Mouse (Mus musculus): ENCODE data around the gene Gps2. TPM values are rescaled to one million over a fixed set of nuclear protein-coding genes. Genes with fewer than 3 reads are reported as not detected.

Gene Gps2
- polyA plus RNA-seq, 1 experiment = 272 TPM

DNA sequence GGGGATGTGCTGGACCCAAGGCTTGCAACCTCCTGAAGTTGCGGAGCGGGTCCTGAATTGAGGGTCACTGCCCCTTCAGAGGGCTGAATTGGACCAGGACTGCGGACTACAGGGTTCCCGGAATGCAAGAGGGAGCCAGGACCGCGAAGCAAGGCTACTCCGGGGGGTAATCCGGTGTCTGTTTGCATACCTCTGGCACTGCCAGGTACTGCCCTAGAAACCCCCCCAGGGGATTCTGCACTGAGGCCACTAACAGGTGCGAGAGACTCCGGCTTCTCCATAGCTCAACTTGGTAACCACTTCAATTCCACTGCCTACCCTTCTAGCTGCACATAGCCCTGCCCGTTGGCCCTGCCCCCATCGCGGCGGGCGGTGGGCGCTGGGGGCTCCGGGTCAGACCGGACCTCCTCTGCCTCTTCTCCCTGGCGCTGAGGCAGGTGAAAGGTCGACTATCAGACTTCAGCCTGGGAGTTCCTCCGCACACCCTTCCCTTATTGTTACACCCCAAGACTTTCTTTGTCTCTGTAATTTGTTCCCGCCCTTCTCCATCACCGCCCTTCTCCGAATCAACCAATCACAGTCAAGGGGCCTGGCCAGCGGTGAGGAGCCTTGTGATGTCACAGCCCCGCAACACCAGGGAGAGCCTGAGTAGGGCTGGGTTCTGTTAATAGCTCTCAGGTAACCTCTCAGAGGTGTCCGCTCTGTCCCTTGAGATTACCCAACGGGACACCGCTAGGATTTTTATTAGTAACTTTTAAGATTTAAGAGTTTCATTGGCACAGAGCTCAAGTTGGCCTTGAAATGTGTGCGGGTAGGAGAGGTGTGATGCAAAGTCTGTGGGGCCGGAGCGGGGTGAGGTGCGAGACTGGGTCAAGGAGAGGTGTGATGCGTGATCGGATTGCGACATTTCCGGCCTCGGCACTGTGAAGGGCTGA, 12.9 kb upstream of the Gps2 start, which contains the start of the genes 2810408A11Rik and Neurl4:
Gene 2810408A11Rik (minus strand): TSS at position 517 of the 935 bp plus-strand sequence.
Gene Neurl4 (plus strand): TSS at position 602 of the 935 bp plus-strand sequence.
- DNase-seq = peak; percentile 91
- Histone ChIP-seq H3K4me1 (replicated peaks; ENCODE audit: control insufficient read depth, insufficient read depth, low read length) (peaks cover 20% of the 10 kb centered on the region), H3K4me3 (ENCODE audit: control insufficient read depth, insufficient read depth, low read length) (peak within 1 kb of the TSS; percentile 65), H3K36me3 (ENCODE audit: control insufficient read depth, insufficient read depth, low read length) (peaks cover 12% of the 10 kb centered on the region), H3K27ac (ENCODE audit: control insufficient read depth, insufficient read depth, low read length) (peak within 1 kb of the TSS; percentile 86), H3K27me3 (ENCODE audit: control insufficient read depth, insufficient read depth, low read length) (no peaks in the 10 kb centered on the region)
- TF ChIP-seq CTCF (IDR thresholded peaks at IDR 0.05; ENCODE audit: borderline replicate concordance, control insufficient read depth, extremely low read depth, insufficient read depth, low read length, poor library complexity) (0 out of 2 replicates have a peak, but pooled peaks have one; percentile 49), POLR2A (IDR thresholded peaks at IDR 0.05; ENCODE audit: control insufficient read depth, extremely low read depth, insufficient read depth, low read length, poor library complexity) (peak; percentile 95)
- WGBS = under 1% methylated on average over 38 of the region's 38 CpGs

DNA sequence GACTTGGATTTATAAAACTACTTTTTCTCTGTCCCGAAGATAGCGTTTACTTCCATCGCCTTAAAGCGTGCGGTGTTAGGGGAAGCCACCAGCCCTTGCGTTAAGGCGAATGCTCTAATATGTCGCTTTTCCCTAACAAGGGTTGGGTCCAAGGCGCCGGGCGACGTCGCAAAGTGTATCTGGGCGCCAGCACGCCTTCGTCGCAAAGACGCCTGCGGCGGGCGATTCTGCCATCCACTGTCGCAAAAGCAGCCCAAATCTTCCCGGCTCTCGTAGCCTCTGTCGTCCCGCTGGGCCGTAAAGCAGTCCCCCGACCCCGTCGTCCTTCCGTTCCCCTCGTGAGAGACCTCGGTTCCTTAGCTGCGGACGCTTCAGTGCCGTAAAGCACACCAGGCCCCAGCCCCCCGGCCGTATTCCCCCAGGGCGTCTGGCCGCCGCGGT, 12.3 kb upstream of the Gps2 start:
- peaks cover 18% of the 10 kb centered on the region for H3K36me3 ChIP-seq (ENCODE audit: control insufficient read depth, insufficient read depth, low read length)
- under 1% methylated on average over 42 of the region's 42 CpGs for WGBS
- peaks cover 18% of the 10 kb centered on the region for H3K4me1 ChIP-seq (replicated peaks; ENCODE audit: control insufficient read depth, insufficient read depth, low read length)
- H3K4me3 ChIP-seq (ENCODE audit: control insufficient read depth, insufficient read depth, low read length) = peak overlapping the region; percentile 65
- no peaks in the 10 kb centered on the region for H3K27me3 ChIP-seq (ENCODE audit: control insufficient read depth, insufficient read depth, low read length)
- TF ChIP-seq POLR2A (IDR thresholded peaks at IDR 0.05; ENCODE audit: control insufficient read depth, extremely low read depth, insufficient read depth, low read length, poor library complexity) = no peak
- 0 out of 2 replicates have a peak, but pooled peaks have one; percentile 17 for TF ChIP-seq CTCF (IDR thresholded peaks at IDR 0.05; ENCODE audit: borderline replicate concordance, control insufficient read depth, extremely low read depth, insufficient read depth, low read length, poor library complexity)
- H3K27ac ChIP-seq (ENCODE audit: control insufficient read depth, insufficient read depth, low read length) = peak overlapping the region; percentile 86
- peak; percentile 94 for DNase-seq

DNA sequence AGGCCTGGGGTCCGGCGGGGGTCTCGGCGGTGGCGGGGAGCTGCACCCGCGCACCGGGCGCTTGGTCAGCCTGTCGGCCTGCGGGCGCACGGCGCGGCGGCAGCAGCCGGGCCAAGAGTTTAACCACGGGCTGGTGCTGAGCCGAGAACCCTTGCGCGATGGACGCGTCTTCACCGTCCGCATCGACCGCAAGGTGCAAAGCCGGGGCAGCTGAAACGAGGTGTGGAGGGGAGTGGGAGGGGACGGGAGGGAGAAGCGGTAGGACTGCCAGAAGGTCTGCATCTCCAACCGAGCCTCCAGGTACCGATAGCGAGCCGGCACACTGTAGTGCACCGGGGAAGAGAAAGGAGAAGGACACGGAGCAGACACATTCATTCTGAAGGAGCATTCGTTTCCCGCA, 11.7 kb upstream of the Gps2 start:
- under 1% methylated on average over 39 of the region's 39 CpGs for WGBS
- H3K27me3 ChIP-seq (ENCODE audit: control insufficient read depth, insufficient read depth, low read length) = no peaks in the 10 kb centered on the region
- peaks cover 18% of the 10 kb centered on the region for H3K36me3 ChIP-seq (ENCODE audit: control insufficient read depth, insufficient read depth, low read length)
- H3K27ac ChIP-seq (ENCODE audit: control insufficient read depth, insufficient read depth, low read length) = 0 out of 2 replicates have a peak overlapping the region, but pooled peaks have one; percentile 2
- TF ChIP-seq POLR2A (IDR thresholded peaks at IDR 0.05; ENCODE audit: control insufficient read depth, extremely low read depth, insufficient read depth, low read length, poor library complexity) (no peak), CTCF (IDR thresholded peaks at IDR 0.05; ENCODE audit: borderline replicate concordance, control insufficient read depth, extremely low read depth, insufficient read depth, low read length, poor library complexity) (no peak)
- peak overlapping the region; percentile 65 for H3K4me3 ChIP-seq (ENCODE audit: control insufficient read depth, insufficient read depth, low read length)
- peaks cover 18% of the 10 kb centered on the region for H3K4me1 ChIP-seq (replicated peaks; ENCODE audit: control insufficient read depth, insufficient read depth, low read length)
- no peak for DNase-seq

DNA sequence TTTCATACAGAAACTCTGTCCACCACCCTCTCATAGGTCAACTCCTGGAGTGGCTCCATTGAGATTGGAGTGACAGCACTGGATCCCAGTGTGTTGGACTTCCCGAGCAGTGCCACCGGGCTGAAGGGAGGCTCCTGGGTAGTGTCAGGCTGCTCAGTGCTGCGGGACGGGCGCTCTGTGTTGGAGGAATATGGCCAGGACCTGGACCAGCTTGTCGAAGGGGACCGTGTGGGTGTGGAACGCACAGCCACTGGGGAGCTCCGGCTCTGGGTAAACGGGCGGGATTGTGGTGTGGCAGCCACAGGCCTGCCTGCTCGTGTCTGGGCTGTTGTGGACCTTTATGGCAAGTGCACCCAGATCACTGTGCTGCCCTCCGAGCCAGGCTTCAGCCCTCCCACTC, 10.7 kb upstream of the Gps2 start:
- Histone ChIP-seq H3K36me3 (ENCODE audit: control insufficient read depth, insufficient read depth, low read length) (peaks cover 27% of the 10 kb centered on the region), H3K4me1 (replicated peaks; ENCODE audit: control insufficient read depth, insufficient read depth, low read length) (peaks cover 18% of the 10 kb centered on the region), H3K27ac (ENCODE audit: control insufficient read depth, insufficient read depth, low read length) (no peak overlapping the region), H3K27me3 (ENCODE audit: control insufficient read depth, insufficient read depth, low read length) (no peaks in the 10 kb centered on the region), H3K4me3 (ENCODE audit: control insufficient read depth, insufficient read depth, low read length) (no peak overlapping the region)
- DNase-seq = no peak
- WGBS = 94% methylated on average over 13 of the region's 13 CpGs
- TF ChIP-seq CTCF (IDR thresholded peaks at IDR 0.05; ENCODE audit: borderline replicate concordance, control insufficient read depth, extremely low read depth, insufficient read depth, low read length, poor library complexity) (no peak), POLR2A (IDR thresholded peaks at IDR 0.05; ENCODE audit: control insufficient read depth, extremely low read depth, insufficient read depth, low read length, poor library complexity) (no peak)

DNA sequence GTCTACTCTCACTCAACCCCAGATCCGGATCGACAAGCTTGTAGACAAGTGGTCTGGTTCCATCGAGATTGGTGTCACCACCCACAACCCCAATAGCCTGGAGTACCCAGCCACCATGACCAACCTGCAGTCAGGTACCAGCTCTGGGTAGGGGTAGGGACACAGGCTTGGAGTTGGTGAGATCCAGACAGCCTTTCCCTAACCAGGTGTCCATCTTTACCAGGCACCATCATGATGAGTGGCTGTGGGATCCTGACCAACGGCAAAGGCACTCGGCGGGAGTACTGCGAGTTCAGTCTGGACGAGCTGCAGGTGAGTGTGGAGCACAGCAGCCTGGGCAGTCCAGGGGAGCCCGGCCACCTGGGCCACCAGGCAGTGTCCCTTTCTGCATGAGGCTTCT, 9.4 kb upstream of the Gps2 start:
- no peak for DNase-seq
- Histone ChIP-seq H3K27me3 (ENCODE audit: control insufficient read depth, insufficient read depth, low read length) (no peaks in the 10 kb centered on the region), H3K4me1 (replicated peaks; ENCODE audit: control insufficient read depth, insufficient read depth, low read length) (peaks cover 11% of the 10 kb centered on the region), H3K27ac (ENCODE audit: control insufficient read depth, insufficient read depth, low read length) (no peak overlapping the region), H3K36me3 (ENCODE audit: control insufficient read depth, insufficient read depth, low read length) (peaks cover 36% of the 10 kb centered on the region), H3K4me3 (ENCODE audit: control insufficient read depth, insufficient read depth, low read length) (no peak overlapping the region)
- WGBS = 98% methylated on average over 9 of the region's 9 CpGs
- TF ChIP-seq CTCF (IDR thresholded peaks at IDR 0.05; ENCODE audit: borderline replicate concordance, control insufficient read depth, extremely low read depth, insufficient read depth, low read length, poor library complexity) (no peak), POLR2A (IDR thresholded peaks at IDR 0.05; ENCODE audit: control insufficient read depth, extremely low read depth, insufficient read depth, low read length, poor library complexity) (no peak)

DNA sequence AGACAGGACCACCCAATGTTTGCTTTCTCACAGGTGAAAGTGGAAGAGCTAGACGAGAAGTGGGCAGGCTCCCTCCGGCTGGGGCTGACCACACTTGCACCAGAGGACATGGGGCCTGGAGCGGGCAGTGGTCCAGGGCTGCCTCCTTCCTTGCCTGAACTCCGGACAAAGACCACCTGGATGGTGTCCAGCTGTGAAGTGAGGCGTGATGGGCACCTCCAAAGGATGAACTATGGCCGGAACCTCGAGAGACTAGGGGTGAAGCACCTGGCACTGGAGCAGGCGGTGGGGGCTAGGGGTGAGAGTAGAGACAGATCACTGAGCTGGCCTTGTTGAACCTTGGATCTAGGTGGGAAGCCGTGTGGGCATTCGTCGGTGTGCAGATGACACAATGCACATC, 5.0 kb upstream of the Gps2 start:
- Histone ChIP-seq H3K36me3 (ENCODE audit: control insufficient read depth, insufficient read depth, low read length) (peaks cover 40% of the 10 kb centered on the region), H3K4me1 (replicated peaks; ENCODE audit: control insufficient read depth, insufficient read depth, low read length) (peaks cover 7% of the 10 kb centered on the region), H3K4me3 (ENCODE audit: control insufficient read depth, insufficient read depth, low read length) (no peak overlapping the region), H3K27ac (ENCODE audit: control insufficient read depth, insufficient read depth, low read length) (no peak overlapping the region), H3K27me3 (ENCODE audit: control insufficient read depth, insufficient read depth, low read length) (no peaks in the 10 kb centered on the region)
- 98% methylated on average over 11 of the region's 11 CpGs for WGBS
- TF ChIP-seq CTCF (IDR thresholded peaks at IDR 0.05; ENCODE audit: borderline replicate concordance, control insufficient read depth, extremely low read depth, insufficient read depth, low read length, poor library complexity) = no peak
- no peak for DNase-seq

Data from thymus, adult 2 months (tissue).